Mouse (Mus musculus) left cerebral cortex, adult 2 months (tissue): Measurements from ENCODE around the gene Olfr15. TPM values are rescaled to one million over a fixed set of nuclear protein-coding genes. Genes with fewer than 3 reads are reported as not detected.
"Not testable (repeated sequence)": the region's sequence is repeated elsewhere in the genome, so short reads cannot be mapped to it uniquely, and the experiment has no call there.

Experiments
- DNase-seq, 2 experiments: peaks; one replicate each; pipeline ENCODE4 v3.0.0; 2021 to 2022; ENCODE audit warnings: low spot score in 2 of 2, mixed read lengths in 1 of 2; ENCODE audit errors: extremely low spot score in 1 of 2
- H3K27ac ChIP-seq: fragments of 200-600 bp; 2 replicates; pipeline ENCODE4 v1.8.1; 2022
- H3K4me3 ChIP-seq: fragments of 200-600 bp; 2 replicates; pipeline ENCODE4 v1.8.1; 2022
- CTCF ChIP-seq: fragments of 200-600 bp; IDR thresholded peaks from 2 replicates; pipeline ENCODE4 v1.8.1; 2022; ENCODE audit warnings: antibody characterized with exemption, mild to moderate bottlenecking, moderate library complexity
- intact Hi-C: fragments of 180-260 bp; cut with DNase I; formaldehyde crosslinking; loops from one replicate; pipeline ENCODE4 v1.15.1; 2025
- long read RNA-seq, 2 experiments: library from polyadenylated mRNA; stranded (forward); transcript quantifications; one replicate each; pipeline ENCODE4 v2.0.0; 2021; ENCODE audit warnings: borderline mapping rate in 2 of 2
- total RNA-seq, 2 experiments: library from RNA; stranded (reverse); gene quantifications; 2 replicates each; pipeline ENCODE4 v1.2.3; 2021

Olfr15 gene
- total RNA-seq: not detected
- long read RNA-seq, experiment 1: 0 reads
- long read RNA-seq, experiment 2: 0 reads

DNA sequence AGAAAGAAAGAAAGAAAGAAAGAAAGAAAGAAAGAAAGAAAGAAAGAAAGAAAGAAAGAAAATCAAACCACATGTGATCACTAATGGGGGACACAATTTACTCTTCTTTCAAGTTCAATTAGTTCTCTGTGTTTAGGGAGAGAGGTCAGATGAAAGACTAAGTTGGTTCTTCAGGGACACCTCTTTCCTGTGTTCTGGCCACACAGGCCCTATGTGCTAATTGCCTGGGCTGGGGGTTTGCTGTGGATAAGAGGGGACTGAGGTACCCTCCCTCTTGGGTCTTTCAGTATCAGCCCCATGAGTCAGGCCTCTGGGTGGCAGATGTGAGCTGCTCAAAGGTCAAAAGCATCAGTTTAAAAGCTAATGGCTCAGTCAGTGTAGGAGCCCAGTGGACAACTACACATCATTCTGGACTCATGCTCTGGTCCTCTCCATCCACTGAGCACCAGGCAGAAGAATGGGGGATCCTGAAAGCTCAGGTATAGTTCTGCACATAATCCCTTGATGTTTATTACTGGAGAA lies at the start of gene Olfr15:
Gene Olfr15, plus strand, starts transcription at position 291 of the 522 bp plus-strand sequence.
- no peak; the same call in 1 of the 2 replicates for TF ChIP-seq CTCF
- DNase-seq: no peak
- intact Hi-C loops: no loop called here

GRCm38 (mm10) chr16:3781237-3781636 lies 49.4 kb upstream of the Olfr15 start:
- no peak for TF ChIP-seq CTCF
- DNase-seq: no peak

More for the DNA sequence above, at the start of gene Olfr15:
- H3K4me3 ChIP-seq: no peak within 1 kb of the TSS
- no peak within 1 kb of the TSS for H3K27ac ChIP-seq

GRCm38 (mm10) chr16:3788394-3788793 lies 42.3 kb upstream of the Olfr15 start:
- Histone ChIP-seq H3K27ac (no peak overlapping the region), H3K4me3 (no peak overlapping the region)
- intact Hi-C loops: no loop called here
- no peak for TF ChIP-seq CTCF
- DNase-seq: no peak

More at GRCm38 (mm10) chr16:3781237-3781636, 49.4 kb upstream of the Olfr15 start:
- H3K27ac ChIP-seq: no peak overlapping the region
- intact Hi-C loops: no loop called here
- no peak overlapping the region for H3K4me3 ChIP-seq

GRCm38 (mm10) chr16:3808176-3808575 lies 22.5 kb upstream of the Olfr15 start:
- TF ChIP-seq CTCF: no peak

DNA sequence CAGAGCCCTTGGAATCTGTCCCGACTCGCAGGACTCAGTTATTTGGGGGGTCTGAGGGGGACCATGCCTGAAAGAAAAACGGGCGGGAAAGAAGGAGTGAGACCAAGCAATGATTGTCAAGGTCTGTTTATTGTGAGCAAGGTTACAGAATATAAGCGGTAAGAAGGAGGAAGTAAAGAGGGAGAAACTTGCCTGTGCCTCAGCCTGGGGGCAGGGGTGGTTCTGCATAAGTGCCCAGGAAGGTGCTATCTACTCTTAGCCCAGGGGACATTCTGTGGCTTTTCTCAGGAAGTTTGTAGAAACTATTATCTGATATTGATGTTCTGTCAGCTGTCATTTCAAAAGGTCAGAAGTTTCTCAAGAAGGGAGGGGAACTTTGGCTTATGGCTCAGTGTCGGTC lies 16.0 kb upstream of the Olfr15 start:
- H3K27ac ChIP-seq, DNase-seq, intact Hi-C loops: not testable (repeated sequence)

More at GRCm38 (mm10) chr16:3808176-3808575, 22.5 kb upstream of the Olfr15 start:
- Histone ChIP-seq H3K4me3 (no peak overlapping the region), H3K27ac (no peak overlapping the region)
- no peak for DNase-seq
- intact Hi-C loops: no loop called here

DNA sequence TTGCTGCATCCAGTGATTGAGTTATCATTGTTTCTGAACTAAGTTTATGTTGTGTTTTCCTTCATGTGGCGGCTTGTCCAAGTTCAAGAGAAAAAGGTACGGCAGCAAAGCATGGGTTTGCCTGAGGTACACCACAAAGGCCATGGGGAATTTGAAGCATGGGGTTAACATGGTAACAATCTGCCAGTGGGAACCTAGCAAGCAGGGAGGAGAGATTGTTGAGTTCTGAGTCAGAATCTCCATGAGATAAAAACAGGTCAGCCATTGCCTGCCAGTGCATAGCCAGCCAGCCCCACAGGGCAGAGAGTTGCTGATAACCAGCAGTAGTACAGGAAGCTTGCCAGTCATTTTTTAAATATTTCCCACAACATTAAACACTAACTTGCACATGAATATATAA lies 10.5 kb upstream of the Olfr15 start:
- Histone ChIP-seq H3K4me3 (no peak overlapping the region), H3K27ac (no peak overlapping the region)
- DNase-seq: no peak
- TF ChIP-seq CTCF: no peak
- intact Hi-C loops: no loop called here

More for the DNA sequence above, 16.0 kb upstream of the Olfr15 start:
- not testable (repeated sequence) for H3K4me3 ChIP-seq

GRCm38 (mm10) chr16:3828021-3828420 lies 2.7 kb upstream of the Olfr15 start:
- no peak for TF ChIP-seq CTCF
- intact Hi-C loops: no loop called here
- no peak for DNase-seq
- no peak overlapping the region for H3K4me3 ChIP-seq
- H3K27ac ChIP-seq: no peak overlapping the region

DNA sequence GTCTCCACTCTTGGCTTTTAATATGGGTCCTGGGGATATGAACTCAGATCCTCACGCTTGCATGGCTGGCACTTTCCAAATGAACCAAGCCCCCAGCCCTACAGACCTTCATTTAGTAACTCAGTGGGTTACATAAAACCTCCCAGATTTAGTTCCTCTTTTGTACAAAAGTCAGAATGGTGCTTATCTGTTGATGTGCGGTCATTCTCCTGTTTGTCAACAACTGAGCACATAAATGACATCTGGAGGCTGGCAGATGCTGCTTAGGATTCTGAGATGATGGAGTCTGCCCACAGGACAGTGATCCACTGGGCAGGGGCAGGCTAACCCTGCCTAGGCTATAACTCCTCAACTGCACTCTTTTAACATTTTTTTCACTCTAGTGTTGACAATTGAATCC lies 951 bp upstream of the Olfr15 start:
- intact Hi-C loops: no loop called here
- Histone ChIP-seq H3K4me3 (no peak overlapping the region), H3K27ac (no peak overlapping the region)
- no peak for DNase-seq
- TF ChIP-seq CTCF: no peak

DNA sequence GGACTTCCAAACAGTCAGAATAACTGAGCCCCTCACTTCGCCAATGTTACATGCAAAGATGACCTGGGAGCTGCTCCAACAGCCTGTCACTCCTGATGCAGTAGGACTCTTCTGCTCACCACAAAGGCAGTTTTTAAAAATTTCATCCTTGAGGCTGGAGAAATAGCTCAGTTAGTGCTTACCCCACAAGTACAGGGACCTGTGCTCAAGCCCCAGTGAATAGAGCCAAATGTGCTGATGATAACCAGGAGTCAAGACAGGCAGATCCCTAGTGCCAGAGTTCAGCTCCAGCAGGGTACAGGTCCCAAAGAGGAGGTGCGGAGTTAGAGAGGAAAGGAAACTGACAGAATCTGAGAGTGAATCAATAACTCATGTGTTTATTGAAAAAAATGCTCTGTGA lies 4.8 kb downstream of the Olfr15 start:
- H3K27ac ChIP-seq: no peak overlapping the region
- DNase-seq: no peak
- intact Hi-C loops: no loop called here
- TF ChIP-seq CTCF: no peak
- H3K4me3 ChIP-seq: no peak overlapping the region

DNA sequence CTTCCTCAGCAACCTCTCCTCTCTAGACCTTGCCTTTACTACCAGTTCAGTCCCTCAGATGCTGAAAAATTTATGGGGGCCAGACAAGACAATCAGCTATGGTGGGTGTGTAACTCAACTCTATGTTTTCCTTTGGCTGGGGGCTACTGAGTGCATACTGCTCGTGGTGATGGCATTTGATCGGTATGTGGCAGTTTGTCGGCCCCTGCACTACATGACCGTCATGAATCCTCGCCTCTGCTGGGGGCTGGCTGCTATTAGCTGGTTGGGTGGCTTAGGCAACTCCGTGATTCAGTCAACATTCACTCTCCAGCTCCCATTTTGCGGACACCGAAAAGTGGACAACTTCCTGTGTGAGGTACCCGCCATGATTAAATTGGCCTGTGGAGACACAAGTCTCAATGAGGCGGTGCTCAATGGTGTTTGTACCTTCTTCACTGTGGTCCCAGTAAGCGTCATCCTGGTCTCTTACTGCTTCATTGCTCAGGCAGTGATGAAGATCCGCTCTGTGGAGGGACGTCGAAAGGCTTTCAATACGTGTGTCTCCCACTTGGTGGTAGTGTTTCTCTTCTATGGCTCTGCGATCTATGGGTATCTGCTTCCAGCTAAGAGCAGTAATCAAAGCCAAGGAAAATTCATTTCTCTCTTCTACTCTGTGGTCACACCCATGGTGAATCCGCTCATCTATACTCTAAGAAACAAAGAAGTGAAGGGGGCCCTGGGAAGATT lies 8.6 kb downstream of the Olfr15 start:
- H3K27ac ChIP-seq: no peak overlapping the region
- TF ChIP-seq CTCF: peak; percentile 55
- H3K4me3 ChIP-seq: no peak overlapping the region
- intact Hi-C loops: no loop called here
- no peak for DNase-seq

DNA sequence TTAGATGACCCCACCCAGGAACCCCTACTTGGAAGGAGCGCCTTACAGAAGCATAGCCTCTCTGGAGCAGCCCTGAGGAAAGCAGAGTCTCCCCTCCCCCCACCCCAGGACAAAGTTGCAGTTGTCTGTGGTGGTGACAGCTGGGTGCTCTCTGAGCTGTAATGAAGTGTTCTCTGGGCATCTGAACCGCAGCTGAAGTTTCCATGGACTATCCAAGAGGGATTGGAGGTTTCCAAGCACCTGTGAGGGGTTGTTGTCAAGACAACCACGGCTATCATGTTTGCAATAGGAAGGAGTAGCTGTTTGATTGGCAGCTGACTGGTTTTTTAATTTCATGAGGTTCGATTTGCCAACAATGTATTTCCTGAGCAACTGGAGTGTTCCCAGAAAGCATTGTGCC lies 12.3 kb downstream of the Olfr15 start:
- DNase-seq: no peak
- intact Hi-C loops: loop anchor here (10.0 kb wide), 1 partner anchor 98 kb away; the partner anchor contains the start of gene Zfp263

GRCm38 (mm10) chr16:3843796-3844195 lies 13.1 kb downstream of the Olfr15 start:
- no peak for TF ChIP-seq CTCF
- intact Hi-C loops: loop anchor here (10.0 kb wide), 1 partner anchor 99 kb away; the partner anchor contains the start of gene Zfp263
- Histone ChIP-seq H3K4me3 (no peak overlapping the region), H3K27ac (no peak overlapping the region)
- DNase-seq: no peak

More for the DNA sequence above, 12.3 kb downstream of the Olfr15 start:
- Histone ChIP-seq H3K4me3 (no peak overlapping the region), H3K27ac (no peak overlapping the region)
- TF ChIP-seq CTCF: no peak
